Mouse (Mus musculus): ENCODE data around the gene Mboat7. TPM values are rescaled to one million over a fixed set of nuclear protein-coding genes. Genes with fewer than 3 reads are reported as not detected.
"Not testable (repeated sequence)": the region's sequence is repeated elsewhere in the genome, so short reads cannot be mapped to it uniquely, and the experiment has no call there.

The Mboat7 gene
- polyA plus RNA-seq, 1 experiment from 2014 or later: 22.0 TPM

DNA sequence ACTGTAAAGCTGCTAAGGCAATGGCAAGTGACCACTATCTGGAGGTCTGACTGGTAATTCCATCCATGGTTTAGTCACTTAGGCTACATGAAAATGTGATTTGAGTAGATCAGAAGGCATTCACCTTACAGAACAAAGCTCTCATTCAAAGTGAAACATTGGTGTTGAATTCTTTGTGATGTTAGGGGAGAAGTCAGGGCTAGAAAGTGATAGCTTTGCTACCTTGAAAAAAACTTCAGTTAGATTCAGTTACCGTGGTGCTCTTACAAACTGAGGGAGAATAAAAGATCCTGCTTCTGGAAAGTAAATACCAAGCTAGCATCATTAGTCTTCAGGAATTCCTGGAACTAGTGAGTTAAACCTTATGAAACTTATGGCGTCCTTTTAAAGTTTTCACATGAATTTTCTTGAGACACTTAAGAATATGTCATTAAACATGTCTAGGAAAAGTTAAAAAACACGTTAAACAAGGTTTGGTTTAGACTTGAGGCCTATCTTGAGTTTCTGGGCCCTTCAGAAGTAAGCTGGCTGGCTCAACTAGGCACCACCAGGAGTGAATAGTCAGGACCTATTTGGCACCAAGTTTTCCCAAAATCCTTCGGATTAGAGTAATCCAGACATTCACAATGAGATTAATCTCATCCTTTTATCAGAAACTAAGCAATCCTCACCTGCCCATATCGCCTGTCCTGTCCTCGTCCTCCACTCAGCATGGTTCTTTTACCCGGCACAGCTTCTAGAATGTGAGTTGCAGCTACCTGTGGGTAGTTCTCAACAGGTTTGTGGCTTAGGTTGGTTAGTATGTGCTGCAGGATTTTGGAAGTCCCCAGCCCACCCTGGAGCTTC, 14.5 kb upstream of the Mboat7 start:
- Histone ChIP-seq H3K9me3 (replicated peaks; ENCODE audit: control insufficient read depth, low read length) (no peaks in the 10 kb centered on the region), H3K9ac (ENCODE audit: low read depth, low read length) (no peak overlapping the region), H3K36me3 (ENCODE audit: control insufficient read depth, insufficient read depth) (peaks cover 25% of the 10 kb centered on the region), H3K4me3 (ENCODE audit: low read depth, low read length) (no peak overlapping the region), H3K4me2 (ENCODE audit: low read depth, low read length) (no peak overlapping the region), H3K27ac (ENCODE audit: low read length) (peak overlapping the region; percentile 34; the same call in 1 of the 2 replicates), H3K4me1 (ENCODE audit: control insufficient read depth, low read depth, low read length) (peaks cover 17% of the 10 kb centered on the region), H3K27me3 (ENCODE audit: control insufficient read depth, insufficient read depth, low read depth, low read length) (no peaks in the 10 kb centered on the region)
- ATAC-seq (ENCODE audit: low read depth): no peak
- 28% methylated on average over 7 of the region's 7 CpGs for WGBS (ENCODE audit: insufficient replicate concordance)

DNA sequence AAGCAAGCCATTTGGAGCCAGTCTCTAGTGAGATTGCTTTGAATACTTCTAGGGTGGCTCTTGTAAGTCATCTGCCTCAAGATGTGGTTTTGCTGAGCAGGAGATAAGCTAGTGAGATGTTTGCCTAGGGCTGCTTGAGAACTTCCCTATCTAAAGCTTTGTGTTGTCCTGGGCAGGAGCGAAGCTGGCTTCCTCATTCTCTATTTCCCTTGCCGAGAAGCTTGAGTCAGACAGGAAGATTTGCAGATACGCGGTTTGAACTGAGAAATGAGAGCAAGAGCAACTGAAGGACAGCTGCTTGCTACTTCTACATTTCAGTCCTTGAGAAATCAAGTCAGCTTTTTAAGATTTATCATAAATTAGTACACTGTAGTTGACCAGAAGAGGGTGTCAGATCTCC, 13.7 kb upstream of the Mboat7 start:
- H3K4me1 ChIP-seq (ENCODE audit: control insufficient read depth, low read depth, low read length): peaks cover 17% of the 10 kb centered on the region
- peak overlapping the region; percentile 63 for H3K27ac ChIP-seq (ENCODE audit: low read length)
- WGBS (ENCODE audit: insufficient replicate concordance): 12% methylated on average over 4 of the region's 4 CpGs
- no peak overlapping the region for H3K9ac ChIP-seq (ENCODE audit: low read depth, low read length)
- no peak overlapping the region for H3K4me3 ChIP-seq (ENCODE audit: low read depth, low read length)
- no peak overlapping the region for H3K4me2 ChIP-seq (ENCODE audit: low read depth, low read length)
- no peaks in the 10 kb centered on the region for H3K27me3 ChIP-seq (ENCODE audit: control insufficient read depth, insufficient read depth, low read depth, low read length)
- H3K36me3 ChIP-seq (ENCODE audit: control insufficient read depth, insufficient read depth): peaks cover 25% of the 10 kb centered on the region
- ATAC-seq (ENCODE audit: low read depth): no peak
- H3K9me3 ChIP-seq (replicated peaks; ENCODE audit: control insufficient read depth, low read length): no peaks in the 10 kb centered on the region

DNA sequence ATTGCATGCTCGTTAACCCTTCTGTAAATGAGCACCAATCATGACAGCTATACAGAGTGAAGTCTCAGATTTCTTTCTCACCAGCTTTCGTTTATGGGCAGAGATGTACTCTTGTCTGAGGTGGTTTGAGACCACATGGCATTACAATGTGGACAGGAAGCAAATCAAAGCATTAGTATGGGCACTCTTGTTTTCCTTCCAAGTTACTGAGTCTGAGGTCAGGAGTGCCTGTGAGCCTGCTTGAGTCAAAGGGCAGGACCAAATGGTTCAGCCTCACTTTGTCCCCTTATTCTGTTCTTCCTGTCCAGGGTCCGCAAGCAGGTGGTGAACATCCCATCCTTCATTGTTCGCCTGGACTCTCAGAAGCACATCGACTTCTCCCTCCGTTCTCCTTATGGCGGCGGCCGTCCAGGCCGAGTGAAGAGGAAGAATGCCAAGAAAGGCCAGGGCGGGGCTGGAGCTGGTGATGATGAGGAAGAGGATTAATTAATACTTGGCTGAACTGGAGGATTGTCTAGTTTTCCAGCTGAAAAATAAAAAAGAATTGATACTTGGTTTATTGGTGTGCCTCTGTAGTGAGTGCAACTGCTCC, 13.1 kb upstream of the Mboat7 start:
- peak overlapping the region; percentile 63 for H3K27ac ChIP-seq (ENCODE audit: low read length)
- H3K9me3 ChIP-seq (replicated peaks; ENCODE audit: control insufficient read depth, low read length): no peaks in the 10 kb centered on the region
- peak overlapping the region; percentile 77; the same call in 1 of the 2 replicates for H3K9ac ChIP-seq (ENCODE audit: low read depth, low read length)
- no peaks in the 10 kb centered on the region for H3K27me3 ChIP-seq (ENCODE audit: control insufficient read depth, insufficient read depth, low read depth, low read length)
- peaks cover 17% of the 10 kb centered on the region for H3K4me1 ChIP-seq (ENCODE audit: control insufficient read depth, low read depth, low read length)
- H3K4me3 ChIP-seq (ENCODE audit: low read depth, low read length): peak overlapping the region; percentile 86
- 26% methylated on average over 11 of the region's 11 CpGs for WGBS (ENCODE audit: insufficient replicate concordance)
- H3K36me3 ChIP-seq (ENCODE audit: control insufficient read depth, insufficient read depth): peaks cover 25% of the 10 kb centered on the region
- H3K4me2 ChIP-seq (ENCODE audit: low read depth, low read length): peak overlapping the region; percentile 87
- no peak for ATAC-seq (ENCODE audit: low read depth)

DNA sequence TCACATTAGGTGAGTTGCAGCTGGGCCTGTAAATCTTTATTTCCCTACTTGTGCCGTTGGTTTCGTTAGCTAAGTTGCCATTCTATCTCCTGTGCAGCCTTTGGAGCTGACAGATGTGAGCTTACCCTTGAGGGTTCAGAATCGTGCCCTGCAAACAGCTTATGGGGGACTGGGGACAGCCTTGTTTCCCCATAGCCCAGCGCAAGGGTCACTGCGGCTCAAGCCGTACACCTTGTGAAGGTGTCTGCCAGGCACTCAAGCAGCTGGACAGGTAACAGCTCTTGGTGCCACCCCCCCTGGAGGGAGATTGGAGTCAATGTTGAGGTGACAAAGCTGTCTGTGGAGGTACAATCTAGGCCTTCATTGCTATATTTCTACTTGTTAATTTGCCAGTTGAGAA, 12.6 kb upstream of the Mboat7 start:
- Histone ChIP-seq H3K27me3 (ENCODE audit: control insufficient read depth, insufficient read depth, low read depth, low read length) (no peaks in the 10 kb centered on the region), H3K4me1 (ENCODE audit: control insufficient read depth, low read depth, low read length) (peaks cover 17% of the 10 kb centered on the region), H3K9me3 (replicated peaks; ENCODE audit: control insufficient read depth, low read length) (no peaks in the 10 kb centered on the region), H3K36me3 (ENCODE audit: control insufficient read depth, insufficient read depth) (peaks cover 27% of the 10 kb centered on the region), H3K27ac (ENCODE audit: low read length) (peak overlapping the region; percentile 63), H3K9ac (ENCODE audit: low read depth, low read length) (peak overlapping the region; percentile 77), H3K4me2 (ENCODE audit: low read depth, low read length) (peak overlapping the region; percentile 87), H3K4me3 (ENCODE audit: low read depth, low read length) (peak overlapping the region; percentile 86)
- 16% methylated on average over 6 of the region's 6 CpGs for WGBS (ENCODE audit: insufficient replicate concordance)
- ATAC-seq (ENCODE audit: low read depth): no peak

DNA sequence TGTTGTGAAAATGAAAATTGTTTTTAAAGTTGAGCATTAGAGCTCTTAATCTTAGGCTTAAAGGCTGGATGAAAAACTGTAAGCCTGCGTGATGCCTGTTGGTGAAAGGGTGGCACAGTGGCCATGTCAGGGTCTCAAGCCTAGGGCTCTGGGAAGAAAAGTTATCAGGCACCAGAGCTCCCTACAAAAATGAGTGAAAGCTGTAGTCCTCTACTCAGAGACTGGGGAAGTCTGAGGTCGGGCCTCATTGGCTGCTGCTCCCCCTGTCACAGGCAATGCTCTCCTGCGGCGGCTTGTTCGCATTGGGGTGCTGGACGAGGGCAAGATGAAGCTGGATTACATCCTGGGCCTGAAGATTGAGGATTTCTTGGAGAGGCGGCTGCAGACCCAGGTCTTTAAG, 12.1 kb upstream of the Mboat7 start:
- H3K4me2 ChIP-seq (ENCODE audit: low read depth, low read length): peak overlapping the region; percentile 87
- peak overlapping the region; percentile 86 for H3K4me3 ChIP-seq (ENCODE audit: low read depth, low read length)
- 2% methylated on average over 6 of the region's 7 CpGs for WGBS (ENCODE audit: insufficient replicate concordance)
- not testable (repeated sequence) for H3K9me3 ChIP-seq (replicated peaks; ENCODE audit: control insufficient read depth, low read length); H3K27me3 ChIP-seq (ENCODE audit: control insufficient read depth, insufficient read depth, low read depth, low read length); ATAC-seq (ENCODE audit: low read depth)
- H3K4me1 ChIP-seq (ENCODE audit: control insufficient read depth, low read depth, low read length): peaks cover 17% of the 10 kb centered on the region
- H3K36me3 ChIP-seq (ENCODE audit: control insufficient read depth, insufficient read depth): peaks cover 27% of the 10 kb centered on the region
- H3K27ac ChIP-seq (ENCODE audit: low read length): peak overlapping the region; percentile 63
- peak overlapping the region; percentile 77 for H3K9ac ChIP-seq (ENCODE audit: low read depth, low read length)

DNA sequence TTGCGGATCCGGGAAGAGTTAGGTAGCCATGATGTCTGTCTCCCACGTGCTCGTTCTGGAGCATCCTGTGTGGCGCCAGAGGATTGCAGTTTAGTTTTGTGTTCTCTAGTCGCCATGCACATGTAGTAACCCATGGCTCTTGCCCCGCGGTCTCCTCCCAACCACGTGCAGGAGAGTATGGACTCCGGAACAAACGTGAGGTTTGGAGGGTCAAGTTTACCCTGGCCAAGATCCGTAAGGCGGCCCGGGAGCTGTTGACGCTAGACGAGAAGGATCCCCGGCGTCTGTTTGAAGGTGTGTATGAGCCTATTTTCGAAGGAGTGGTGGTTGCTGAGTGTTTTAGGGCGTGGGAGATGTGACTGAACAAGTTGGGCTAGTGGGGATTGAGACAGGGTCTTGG, 11.2 kb upstream of the Mboat7 start:
- Histone ChIP-seq H3K4me1 (ENCODE audit: control insufficient read depth, low read depth, low read length) (peaks cover 17% of the 10 kb centered on the region), H3K4me2 (ENCODE audit: low read depth, low read length) (peak overlapping the region; percentile 87), H3K36me3 (ENCODE audit: control insufficient read depth, insufficient read depth) (peaks cover 27% of the 10 kb centered on the region), H3K9me3 (replicated peaks; ENCODE audit: control insufficient read depth, low read length) (no peaks in the 10 kb centered on the region), H3K27me3 (ENCODE audit: control insufficient read depth, insufficient read depth, low read depth, low read length) (no peaks in the 10 kb centered on the region), H3K4me3 (ENCODE audit: low read depth, low read length) (peak overlapping the region; percentile 86), H3K27ac (ENCODE audit: low read length) (peak overlapping the region; percentile 93), H3K9ac (ENCODE audit: low read depth, low read length) (peak overlapping the region; percentile 77)
- WGBS (ENCODE audit: insufficient replicate concordance): under 1% methylated on average over 20 of the region's 20 CpGs
- peak; percentile 27 for ATAC-seq (ENCODE audit: low read depth)

DNA sequence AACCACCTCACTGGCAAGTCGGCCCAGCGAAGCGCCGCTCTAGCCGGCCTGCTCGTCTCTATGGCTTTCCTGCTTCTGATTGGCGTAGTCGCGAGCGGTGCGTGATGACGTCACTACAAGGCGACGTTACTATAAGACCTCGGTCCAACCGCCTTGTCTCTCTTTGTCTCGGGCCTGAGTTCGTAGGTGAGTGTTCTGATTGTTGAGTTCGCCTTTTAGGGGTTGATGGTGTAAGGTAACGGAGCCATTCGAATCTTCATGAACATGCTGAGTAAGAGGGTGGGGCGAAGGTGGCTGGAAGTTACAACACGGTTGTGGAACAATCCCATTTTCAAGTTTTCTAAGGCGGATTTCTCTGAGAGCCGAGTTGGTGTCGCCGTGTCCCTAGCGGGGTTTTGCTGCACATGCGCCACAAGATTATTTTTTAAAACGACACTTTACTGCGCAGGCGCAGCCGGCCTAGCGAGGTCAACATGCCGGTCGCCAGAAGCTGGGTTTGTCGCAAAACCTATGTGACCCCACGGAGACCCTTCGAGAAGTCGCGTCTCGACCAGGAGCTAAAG, 10.6 kb upstream of the Mboat7 start, which contains the start of gene Rps9:
Gene Rps9, plus strand, starts transcription at position 115 of the 563 bp plus-strand sequence.
- peak within 1 kb of the TSS; percentile 93 for H3K27ac ChIP-seq (ENCODE audit: low read length)
- ATAC-seq (ENCODE audit: low read depth): peak; percentile 95
- peaks cover 27% of the 10 kb centered on the region for H3K36me3 ChIP-seq (ENCODE audit: control insufficient read depth, insufficient read depth)
- H3K4me3 ChIP-seq (ENCODE audit: low read depth, low read length): peak within 1 kb of the TSS; percentile 86
- H3K9me3 ChIP-seq (replicated peaks; ENCODE audit: control insufficient read depth, low read length): no peaks in the 10 kb centered on the region
- no peaks in the 10 kb centered on the region for H3K27me3 ChIP-seq (ENCODE audit: control insufficient read depth, insufficient read depth, low read depth, low read length)
- WGBS (ENCODE audit: insufficient replicate concordance): 1% methylated on average over 42 of the region's 42 CpGs
- peak within 1 kb of the TSS; percentile 77 for H3K9ac ChIP-seq (ENCODE audit: low read depth, low read length)
- H3K4me1 ChIP-seq (ENCODE audit: control insufficient read depth, low read depth, low read length): peaks cover 17% of the 10 kb centered on the region
- peak within 1 kb of the TSS; percentile 87 for H3K4me2 ChIP-seq (ENCODE audit: low read depth, low read length)

DNA sequence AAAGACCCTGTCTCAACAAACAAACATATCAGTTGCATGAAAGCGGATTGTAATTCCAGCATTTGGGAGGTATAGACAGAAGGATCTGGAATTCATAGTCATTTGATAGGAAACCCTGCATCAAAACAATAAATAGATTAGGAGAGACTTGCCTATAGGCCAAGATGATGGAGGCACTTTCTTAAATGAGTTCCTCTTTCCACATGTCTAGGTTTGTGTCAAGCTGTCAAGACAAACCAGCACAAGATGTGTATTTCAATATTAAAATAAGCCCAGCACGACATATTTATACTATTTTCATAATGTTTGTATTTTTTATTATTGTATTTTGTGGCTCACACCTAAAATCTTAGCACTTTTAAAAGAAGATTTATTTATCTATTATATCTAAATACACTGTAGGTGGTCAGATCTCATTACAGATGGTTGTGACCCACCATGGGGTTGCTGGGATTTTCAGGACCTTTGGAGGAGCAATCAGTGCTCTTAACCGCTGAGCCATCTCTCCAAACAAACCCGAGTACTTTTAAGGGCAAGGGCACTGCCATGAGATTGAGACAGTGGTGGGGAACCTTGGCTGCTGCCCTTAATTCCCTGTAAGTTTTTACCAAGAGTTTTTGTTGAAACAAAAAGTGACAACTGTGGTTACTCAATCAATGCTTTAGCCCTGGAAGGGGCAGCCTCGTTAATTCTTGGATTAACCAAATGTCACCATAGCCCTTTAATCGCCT, 10.0 kb upstream of the Mboat7 start:
- peak overlapping the region; percentile 46; the same call in 1 of the 2 replicates for H3K9ac ChIP-seq (ENCODE audit: low read depth, low read length)
- H3K27me3 ChIP-seq (ENCODE audit: control insufficient read depth, insufficient read depth, low read depth, low read length): no peaks in the 10 kb centered on the region
- H3K4me1 ChIP-seq (ENCODE audit: control insufficient read depth, low read depth, low read length): peaks cover 17% of the 10 kb centered on the region
- 16% methylated on average over 6 of the region's 6 CpGs for WGBS (ENCODE audit: insufficient replicate concordance)
- peak overlapping the region; percentile 86 for H3K4me3 ChIP-seq (ENCODE audit: low read depth, low read length)
- H3K27ac ChIP-seq (ENCODE audit: low read length): peak overlapping the region; percentile 93; the same call in 1 of the 2 replicates
- H3K9me3 ChIP-seq (replicated peaks; ENCODE audit: control insufficient read depth, low read length): no peaks in the 10 kb centered on the region
- ATAC-seq (ENCODE audit: low read depth): peak; percentile 22
- peaks cover 27% of the 10 kb centered on the region for H3K36me3 ChIP-seq (ENCODE audit: control insufficient read depth, insufficient read depth)
- H3K4me2 ChIP-seq (ENCODE audit: low read depth, low read length): peak overlapping the region; percentile 87

Measured in liver, embryonic 16.5 days (tissue).